Mouse (Mus musculus) frontal cortex, postnatal 25 days (tissue): ENCODE data around the gene Gm5134.

Source experiments
- DNase-seq, 2 experiments: peaks; one replicate each; pipeline ENCODE4 v3.0.0; 2022; ENCODE audit warnings: low spot score in 2 of 2

The Gm5134 gene

GRCm38 (mm10) chr10:76033119-76033455 is 78.8 kb downstream of the Gm5134 start:
- no peak for DNase-seq

- no peak for DNase-seq
Observed at GRCm38 (mm10) chr10:76034001-76034600, 79.8 kb downstream of the Gm5134 start.

GRCm38 (mm10) chr10:76035277-76035676 is 81.0 kb downstream of the Gm5134 start:
- no peak for DNase-seq

GRCm38 (mm10) chr10:76036962-76037361 is 82.6 kb downstream of the Gm5134 start:
- no peak for DNase-seq

GRCm38 (mm10) chr10:76045343-76045742 is 91.0 kb downstream of the Gm5134 start:
- no peak for DNase-seq

GRCm38 (mm10) chr10:76046754-76047153 is 92.4 kb downstream of the Gm5134 start:
- DNase-seq: no peak

- no peak for DNase-seq
Observed at GRCm38 (mm10) chr10:76047182-76047869, 93.0 kb downstream of the Gm5134 start.

GRCm38 (mm10) chr10:76048967-76049366 is 94.7 kb downstream of the Gm5134 start:
- DNase-seq: no peak

GRCm38 (mm10) chr10:76051860-76052259 is 97.5 kb downstream of the Gm5134 start:
- DNase-seq: no peak
